Comparison of ENCODE assay signal across 8 mouse cellular contexts in the genomic region with DNA sequence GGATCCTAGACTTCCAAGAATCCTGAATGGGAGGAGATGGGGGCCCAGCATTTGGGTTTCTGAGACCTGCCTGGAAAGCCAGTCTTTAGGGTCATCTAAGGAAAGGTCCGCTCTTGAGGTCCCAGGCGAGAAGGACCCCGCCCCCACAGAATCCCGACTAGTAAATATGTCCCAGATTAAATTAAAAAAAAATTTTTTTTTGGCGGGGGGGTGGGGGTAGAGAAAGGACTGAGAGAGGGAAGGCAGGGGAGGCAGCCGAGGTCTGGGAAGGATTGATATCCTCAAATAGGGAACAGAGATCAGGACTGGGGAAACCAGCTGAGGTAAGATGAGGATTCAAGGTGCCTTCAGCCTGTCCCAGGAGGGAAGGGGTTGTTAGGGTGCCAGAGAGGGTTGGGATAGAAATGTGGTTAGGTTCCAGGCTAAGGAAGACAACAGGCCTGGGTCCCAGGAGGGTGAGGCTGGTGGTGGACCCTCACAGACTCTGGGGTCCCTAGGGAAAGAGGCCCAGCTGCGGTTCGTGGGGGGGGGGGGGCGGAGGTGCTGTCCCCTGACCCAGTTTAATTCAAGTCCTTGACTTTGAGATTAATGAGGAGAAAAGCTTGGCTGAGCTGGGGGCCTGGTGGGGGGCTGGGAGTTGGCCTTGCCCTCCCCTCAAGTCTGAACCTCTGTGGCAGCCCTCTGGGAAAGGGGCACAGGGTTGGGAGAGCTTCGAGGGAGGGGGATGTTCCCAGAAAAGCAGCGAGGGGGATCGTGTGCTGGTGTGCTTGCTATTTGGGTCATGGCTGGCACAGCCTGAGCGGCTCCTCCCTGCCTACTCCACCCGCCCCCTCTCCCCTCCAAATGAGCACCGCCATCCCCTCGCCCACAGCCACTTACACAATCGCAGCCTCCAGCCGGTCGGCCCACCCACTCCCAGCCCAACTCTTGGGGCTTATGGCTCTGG. TPM values are rescaled to one million over a fixed set of nuclear protein-coding genes. Genes with fewer than 3 reads are reported as not detected.
DNase-seq lines count a peak whose midpoint lies in the region; ATAC-seq and TF ChIP-seq lines count a peak whose summit lies in the region.

No protein-coding gene starts in this region.

- TF ChIP-seq CTCF in left cerebral cortex, adult 2 months (IDR thresholded peaks at IDR 0.05): no peak

- DNase-seq in layer of hippocampus, adult 11-12 months (ENCODE audit: low spot score): peak; percentile 49
- no peak for DNase-seq in layer of hippocampus, postnatal 25 days (ENCODE audit: extremely low spot score in 1 of 2, low spot score in 1 of 2)
- peak; percentile 12 for DNase-seq in embryonic facial prominence, embryonic 14.5 days (ENCODE audit: low spot score)
- peak; percentile 57 to 74 for DNase-seq in left cerebral cortex, adult 2 months (ENCODE audit: extremely low spot score in 1 of 2, low spot score in 2 of 2)
- peak; percentile 50 to 60 for DNase-seq in right cerebral cortex, adult 2 months (ENCODE audit: low spot score in 2 of 2)
- no peak for DNase-seq in T-cell, adult 2 months (ENCODE audit: low spot score)
- DNase-seq in MN1 (ENCODE audit: low spot score): no peak
- no peak for DNase-seq in heart, adult 8-10 months (ENCODE audit: low spot score)

- intact Hi-C loops in left cerebral cortex, adult 2 months (cut with DNase I): loop anchor here (2.0 kb wide), 1 partner anchor 17 kb away; the partner anchor contains the start of gene Leng8

- 13% methylated on average over 10 of the region's 19 CpGs for WGBS in embryonic facial prominence, embryonic 14.5 days

- no peaks in the 10 kb centered on the region for H3K9me3 ChIP-seq in embryonic facial prominence, embryonic 14.5 days (ENCODE audit: control insufficient read depth, low read length)

- peaks cover 14% of the 10 kb centered on the region; the same call in 1 of the 2 replicates for H3K4me1 ChIP-seq in embryonic facial prominence, embryonic 14.5 days (ENCODE audit: control insufficient read depth, insufficient read depth, low read length)

- ATAC-seq in embryonic facial prominence, embryonic 14.5 days (ENCODE audit: low read depth): no peak

- peak overlapping the region; percentile 66 for H3K9ac ChIP-seq in embryonic facial prominence, embryonic 14.5 days (ENCODE audit: low read depth, low read length)

- no peaks in the 10 kb centered on the region for H3K36me3 ChIP-seq in embryonic facial prominence, embryonic 14.5 days (ENCODE audit: control insufficient read depth, insufficient read depth, low read length)

- peak overlapping the region; percentile 46 for H3K4me3 ChIP-seq in embryonic facial prominence, embryonic 14.5 days (ENCODE audit: low read depth, low read length)
- peak overlapping the region; percentile 97 for H3K4me3 ChIP-seq in left cerebral cortex, adult 2 months

- peaks cover 19% of the 10 kb centered on the region for H3K27me3 ChIP-seq in embryonic facial prominence, embryonic 14.5 days (replicated peaks; ENCODE audit: control insufficient read depth, insufficient read depth, low read length)

- peak overlapping the region; percentile 75 for H3K4me2 ChIP-seq in embryonic facial prominence, embryonic 14.5 days (ENCODE audit: low read depth, low read length)

- H3K27ac ChIP-seq in embryonic facial prominence, embryonic 14.5 days (replicated peaks; ENCODE audit: low read depth, low read length): no peak overlapping the region; the same call in 1 of the 2 replicates
- H3K27ac ChIP-seq in left cerebral cortex, adult 2 months: peak overlapping the region; percentile 100

RNA-seq across cellular contexts. Expression of gene Ttyh1, which starts 1.0 kb away (rescaled TPM):
- 100 to 1,000 TPM; 625 to 681 TPM for total RNA-seq in layer of hippocampus, postnatal 25 days (2021)
- polyA plus RNA-seq in embryonic facial prominence, embryonic 14.5 days (2014; fragmentation: Nextera tagmentation; extraction: Ambion mirVana): 8.1 and 8.7 TPM in 2 replicates
- 100 to 1,000 TPM; 667 to 745 TPM for total RNA-seq in left cerebral cortex, adult 2 months (2021)
- total RNA-seq in heart, adult 8-10 months (2022): 1 to 10 TPM in 2 of 4 experiments, under 1 TPM in 2; 0.79 to 1.7 (median 0.95) TPM

RNA-seq across cellular contexts. Expression of gene Leng8, which starts 16.6 kb away (rescaled TPM):
- total RNA-seq in layer of hippocampus, postnatal 25 days (2021): 100 to 1,000 TPM; 109 to 181 TPM
- polyA plus RNA-seq in embryonic facial prominence, embryonic 14.5 days (2014; fragmentation: Nextera tagmentation; extraction: Ambion mirVana): 38.7 and 49.8 TPM in 2 replicates
- total RNA-seq in left cerebral cortex, adult 2 months (2021): 100 to 1,000 TPM; 178 to 184 TPM
- total RNA-seq in heart, adult 8-10 months (2022): 10 to 100 TPM; 27.1 to 49.5 (median 38.6) TPM

RNA-seq across cellular contexts. Expression of gene Leng9, which starts 29.9 kb away (rescaled TPM):
- 1 to 10 TPM; 5.3 to 6.0 TPM for total RNA-seq in layer of hippocampus, postnatal 25 days (2021)
- polyA plus RNA-seq in embryonic facial prominence, embryonic 14.5 days (2014; fragmentation: Nextera tagmentation; extraction: Ambion mirVana): 3.5 and 4.3 TPM in 2 replicates
- 1 to 10 TPM; 6.2 to 6.9 TPM for total RNA-seq in left cerebral cortex, adult 2 months (2021)
- 1 to 10 TPM; 2.8 to 3.7 (median 3.6) TPM for total RNA-seq in heart, adult 8-10 months (2022)

RNA-seq across cellular contexts. Expression of gene Cdc42ep5, which starts 44.4 kb away (rescaled TPM):
- total RNA-seq in layer of hippocampus, postnatal 25 days (2021): 1 to 10 TPM in 1 of 2 experiments, under 1 TPM in 1; 0.75 to 1.4 TPM
- polyA plus RNA-seq in embryonic facial prominence, embryonic 14.5 days (2014; fragmentation: Nextera tagmentation; extraction: Ambion mirVana): 58.9 and 61.1 TPM in 2 replicates
- 1 to 10 TPM; 1.4 to 1.6 TPM for total RNA-seq in left cerebral cortex, adult 2 months (2021)
- total RNA-seq in heart, adult 8-10 months (2022): 1 to 10 TPM; 3.8 to 7.5 (median 4.6) TPM

RNA-seq across cellular contexts. Expression of gene Lair1, which starts 57.2 kb away (rescaled TPM):
- total RNA-seq in layer of hippocampus, postnatal 25 days (2021): 1 to 10 TPM; 6.3 to 6.6 TPM
- 0.63 and 0.79 TPM in 2 replicates for polyA plus RNA-seq in embryonic facial prominence, embryonic 14.5 days (2014; fragmentation: Nextera tagmentation; extraction: Ambion mirVana)
- 1 to 10 TPM; 5.5 to 8.9 TPM for total RNA-seq in left cerebral cortex, adult 2 months (2021)
- total RNA-seq in heart, adult 8-10 months (2022): 1 to 10 TPM in 3 of 4 experiments, under 1 TPM in 1; 0.84 to 2.0 (median 1.7) TPM

Comparison
In these comparisons a context has a peak if more than half of its experiments do, and no peak if none do; other contexts are left out.
1. DNase-seq: peak in layer of hippocampus, adult 11-12 months (single experiment), embryonic facial prominence, embryonic 14.5 days (single experiment), left cerebral cortex, adult 2 months (2 of 2) and right cerebral cortex, adult 2 months (2 of 2); none in layer of hippocampus, postnatal 25 days (0 of 2), T-cell, adult 2 months (single experiment), MN1 (single experiment) and heart, adult 8-10 months (single experiment).
2. RNA of gene Ttyh1, which starts 1.0 kb away (total RNA-seq): 667 to 745 TPM in left cerebral cortex, adult 2 months and 625 to 681 TPM in layer of hippocampus, postnatal 25 days; 0.79 to 1.7 TPM in heart, adult 8-10 months; every median in the first group is over 100 times any median in the second.